Mouse (Mus musculus) right cerebral cortex, postnatal 14 days (tissue): Measurements from ENCODE around the gene Shoc2.

ENCODE experiments used
- DNase-seq: peaks from one replicate; pipeline ENCODE4 v3.0.0; 2022

Gene Shoc2

GRCm38 (mm10) chr19:54040356-54041028, 96.4 kb downstream of the Shoc2 start:
- no peak for DNase-seq

GRCm38 (mm10) chr19:54041029-54041367, 96.9 kb downstream of the Shoc2 start:
- no peak for DNase-seq

- no peak for DNase-seq
Observed at GRCm38 (mm10) chr19:54043851-54044250, 99.7 kb downstream of the Shoc2 start, which contains the start of gene Adra2a. Gene Adra2a, plus strand, starts transcription at chr19:54044151.

GRCm38 (mm10) chr19:54044507-54045371, 100.6 kb downstream of the Shoc2 start:
- peak; percentile 84 for DNase-seq

- DNase-seq = peak; percentile 35
Observed at GRCm38 (mm10) chr19:54045412-54045811, 101.3 kb downstream of the Shoc2 start.

GRCm38 (mm10) chr19:54045931-54046683, 102.0 kb downstream of the Shoc2 start:
- peak; percentile 44 for DNase-seq

GRCm38 (mm10) chr19:54046684-54047070, 102.6 kb downstream of the Shoc2 start:
- DNase-seq = peak; percentile 23

- peak; percentile 16 for DNase-seq
Observed at GRCm38 (mm10) chr19:54047386-54048050, 103.4 kb downstream of the Shoc2 start.

- no peak for DNase-seq
Observed at GRCm38 (mm10) chr19:54048161-54048885, 104.2 kb downstream of the Shoc2 start.

- no peak for DNase-seq
Observed at GRCm38 (mm10) chr19:54051651-54052050, 107.5 kb downstream of the Shoc2 start.

GRCm38 (mm10) chr19:54055845-54056244, 111.7 kb downstream of the Shoc2 start:
- DNase-seq = no peak

GRCm38 (mm10) chr19:54068447-54068846, 124.3 kb downstream of the Shoc2 start:
- DNase-seq = no peak

- no peak for DNase-seq
Observed at GRCm38 (mm10) chr19:54070521-54070920, 126.4 kb downstream of the Shoc2 start.

- no peak for DNase-seq
Observed at GRCm38 (mm10) chr19:54072233-54072800, 128.2 kb downstream of the Shoc2 start.

- DNase-seq = no peak
Observed at GRCm38 (mm10) chr19:54076362-54077349, 132.6 kb downstream of the Shoc2 start.

GRCm38 (mm10) chr19:54081303-54081702, 137.2 kb downstream of the Shoc2 start:
- DNase-seq = no peak

GRCm38 (mm10) chr19:54081716-54082165, 137.6 kb downstream of the Shoc2 start:
- DNase-seq = no peak
